Mouse (Mus musculus) stomach, postnatal 0 days (tissue): ENCODE measurements at regions not wholly inside any gene's neighbourhood (a gene's known extent, or its start where the extent isn't known, plus 50 kb on each side); places are given as distances from the start of the nearest gene placed in this dataset.

Source experiments
- ATAC-seq: fragments of 200-750 bp; cut with Nextera tagmentation; 2 replicates; pipeline ENCODE4 v1.8.0; 2017; ENCODE audit not compliant: low FRiP score, low TSS enrichment
- DNase-seq: peaks from one replicate; pipeline ENCODE4 v3.0.0-alpha.2; 2016; ENCODE audit warnings: low spot score
- H3K27ac ChIP-seq: fragments of 300-500 bp; sonication (generic); replicated peaks from 2 replicates; pipeline ENCODE4 v1.5.1; 2014; ENCODE audit warnings: mild to moderate bottlenecking, control low read depth
- H3K27me3 ChIP-seq: fragments of 300-500 bp; sonication (generic); 2 replicates; pipeline ENCODE4 v1.6.1; 2014; ENCODE audit warnings: low read length; ENCODE audit not compliant: control insufficient read depth, insufficient read depth
- H3K36me3 ChIP-seq: fragments of 300-500 bp; sonication (generic); 2 replicates; pipeline ENCODE4 v1.6.1; 2014; ENCODE audit warnings: low read length, mixed read lengths; ENCODE audit not compliant: control insufficient read depth, insufficient read depth
- H3K4me1 ChIP-seq: fragments of 300-500 bp; sonication (generic); replicated peaks from 2 replicates; pipeline ENCODE4 v1.6.1; 2014; ENCODE audit warnings: antibody characterized with exemption; ENCODE audit not compliant: control insufficient read depth, insufficient read depth
- H3K4me2 ChIP-seq: fragments of 300-500 bp; sonication (generic); replicated peaks from 2 replicates; pipeline ENCODE4 v1.6.1; 2014; ENCODE audit warnings: low read depth, mild to moderate bottlenecking, control low read depth, moderate library complexity
- H3K4me3 ChIP-seq: fragments of 300-500 bp; sonication (generic); 2 replicates; pipeline ENCODE4 v1.5.1; 2014; ENCODE audit warnings: low read depth, low read length, control low read depth
- H3K9ac ChIP-seq: fragments of 300-500 bp; sonication (generic); 2 replicates; pipeline ENCODE4 v1.6.1; 2014; ENCODE audit warnings: mild to moderate bottlenecking, low read length, control low read depth, mixed read lengths
- H3K9me3 ChIP-seq: fragments of 300-500 bp; sonication (generic); 2 replicates; pipeline ENCODE4 v1.6.1; 2016; ENCODE audit warnings: low read length; ENCODE audit not compliant: control insufficient read depth
- CTCF ChIP-seq: IDR thresholded peaks from 2 replicates; pipeline ENCODE4 v1.5.1; 2016; ENCODE audit warnings: antibody characterized with exemption, low read depth, mild to moderate bottlenecking, moderate library complexity
- EP300 ChIP-seq: optimal IDR thresholded peaks from 2 replicates; pipeline ENCODE3; 2016; ENCODE audit warnings: antibody characterized with exemption
- WGBS: fragments of 180-500 bp; shearing (Covaris S2); extraction: QIAGEN DNeasy Blood & Tissue Kit; methylation state at CpG from one replicate; pipeline ENCODE4 v1.1.7; 2014; 5-methylcytosine and 5-hydroxymethylcytosine counted together

DNA sequence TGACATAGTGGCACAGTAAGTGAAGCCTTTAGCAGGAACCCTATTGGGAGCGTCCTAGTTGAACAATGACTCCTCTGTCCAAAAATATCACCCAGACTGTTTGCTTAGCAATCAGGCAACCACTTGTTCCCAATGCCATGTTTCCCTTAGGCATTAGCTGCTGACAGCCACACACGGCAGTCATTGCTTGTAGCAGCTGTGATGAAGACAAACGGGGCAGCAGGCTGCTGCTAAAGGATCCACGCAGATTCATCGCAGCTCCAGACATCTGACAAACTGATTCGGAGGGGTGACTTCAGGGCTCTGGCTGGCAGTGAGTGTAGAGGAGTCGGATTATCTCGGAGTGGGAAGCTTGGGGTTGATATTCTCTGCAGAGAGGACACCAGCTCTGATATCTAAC lies 120.0 kb upstream of the Kcnj6 start:
- no peak for TF ChIP-seq EP300
- TF ChIP-seq CTCF = no peak
- H3K27me3 ChIP-seq = no peaks in the 10 kb centered on the region
- no peaks in the 10 kb centered on the region for H3K4me1 ChIP-seq
- H3K9ac ChIP-seq = no peak overlapping the region
- WGBS = 41% methylated on average over 8 of the region's 8 CpGs
- H3K27ac ChIP-seq = no peak overlapping the region
- no peak for ATAC-seq
- no peak for DNase-seq
- H3K4me2 ChIP-seq = no peak overlapping the region
- no peak overlapping the region for H3K4me3 ChIP-seq
- H3K9me3 ChIP-seq = no peaks in the 10 kb centered on the region
- H3K36me3 ChIP-seq = no peaks in the 10 kb centered on the region

DNA sequence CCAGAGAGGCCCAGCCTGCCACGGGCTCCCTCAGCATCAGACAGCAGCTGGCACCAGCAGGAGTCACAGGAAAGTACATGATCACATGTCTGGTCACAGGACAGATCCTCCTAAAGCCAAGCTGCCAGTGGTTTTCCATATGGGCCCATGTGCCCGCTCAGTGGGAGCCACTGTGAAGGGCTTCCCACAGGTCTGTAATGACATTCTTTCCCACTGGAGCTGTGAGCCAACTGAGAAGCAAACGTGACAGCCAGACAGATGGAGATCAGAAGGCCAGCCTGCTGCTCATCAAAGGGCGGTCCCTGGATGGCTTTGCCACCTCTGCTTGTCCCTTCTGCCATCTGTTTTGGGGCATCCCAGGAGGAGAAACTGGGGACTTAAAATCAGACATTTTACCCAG lies 121.8 kb upstream of the Kcnj6 start:
- ATAC-seq (no peak), DNase-seq (no peak)
- H3K27ac ChIP-seq = no peak overlapping the region
- no peaks in the 10 kb centered on the region for H3K27me3 ChIP-seq
- no peaks in the 10 kb centered on the region for H3K9me3 ChIP-seq
- H3K4me3 ChIP-seq = no peak overlapping the region
- TF ChIP-seq EP300 = no peak
- TF ChIP-seq CTCF = no peak
- no peaks in the 10 kb centered on the region for H3K4me1 ChIP-seq
- H3K36me3 ChIP-seq = no peaks in the 10 kb centered on the region
- H3K9ac ChIP-seq = no peak overlapping the region
- 57% methylated on average over 4 of the region's 4 CpGs for whole genome bisulfite sequencing
- H3K4me2 ChIP-seq = no peak overlapping the region

DNA sequence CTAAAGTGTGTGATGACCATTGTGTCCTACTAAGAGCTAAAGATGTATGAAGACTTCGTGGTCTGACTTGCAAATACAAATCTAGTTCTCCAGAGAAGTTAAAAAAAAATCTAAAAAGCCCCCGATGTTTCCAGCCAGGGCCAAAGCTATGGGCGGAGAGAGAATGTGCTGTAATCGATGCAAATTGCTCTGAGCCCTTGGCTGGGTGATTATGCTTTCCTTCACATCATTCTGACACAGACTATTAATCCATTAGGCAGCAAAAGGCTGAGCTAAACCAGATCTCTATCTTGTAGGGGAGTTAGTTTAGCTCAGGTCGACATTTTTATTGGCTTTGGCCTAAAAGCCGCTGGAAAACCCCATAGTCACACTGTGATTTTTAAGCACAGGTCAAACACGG lies 124.5 kb upstream of the Kcnj6 start:
- H3K27me3 ChIP-seq = no peaks in the 10 kb centered on the region
- 45% methylated on average over 7 of the region's 7 CpGs for WGBS
- no peak for DNase-seq
- no peaks in the 10 kb centered on the region for H3K36me3 ChIP-seq
- no peak for ATAC-seq
- no peaks in the 10 kb centered on the region for H3K4me1 ChIP-seq
- H3K27ac ChIP-seq = no peak overlapping the region
- no peak overlapping the region for H3K4me3 ChIP-seq
- no peak overlapping the region for H3K4me2 ChIP-seq
- TF ChIP-seq CTCF (no peak), EP300 (no peak)
- no peaks in the 10 kb centered on the region for H3K9me3 ChIP-seq
- no peak overlapping the region for H3K9ac ChIP-seq

DNA sequence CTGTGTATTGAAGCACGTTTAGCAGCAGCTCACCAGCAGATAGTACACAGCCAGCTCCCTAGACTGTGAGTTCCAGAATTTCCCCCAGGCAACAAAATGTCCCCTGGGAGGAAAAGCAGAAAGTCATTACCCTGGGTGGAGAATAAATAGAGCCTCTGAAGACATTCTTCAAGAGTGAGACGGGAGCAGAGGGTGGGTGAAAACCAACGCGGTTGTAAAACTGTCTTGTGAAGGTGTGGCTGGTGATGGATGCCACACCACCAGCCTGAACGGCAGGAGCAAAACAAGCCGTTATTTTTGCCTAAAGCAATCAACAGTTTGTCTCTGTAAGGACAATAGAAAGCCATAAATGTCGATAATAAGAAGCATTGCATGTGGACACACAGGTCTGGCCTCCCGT lies 129.7 kb upstream of the Kcnj15 start:
- ATAC-seq (no peak), DNase-seq (no peak)
- no peak for TF ChIP-seq EP300
- H3K9ac ChIP-seq = no peak overlapping the region
- H3K4me1 ChIP-seq = no peaks in the 10 kb centered on the region
- WGBS = 15% methylated on average over 8 of the region's 8 CpGs
- no peak overlapping the region for H3K4me3 ChIP-seq
- no peaks in the 10 kb centered on the region for H3K36me3 ChIP-seq
- no peaks in the 10 kb centered on the region for H3K9me3 ChIP-seq
- no peak overlapping the region for H3K27ac ChIP-seq
- H3K4me2 ChIP-seq = no peak overlapping the region
- H3K27me3 ChIP-seq = no peaks in the 10 kb centered on the region

- WGBS = 43% methylated on average over 5 of the region's 5 CpGs
- Histone ChIP-seq H3K4me2 (no peak overlapping the region), H3K4me3 (no peak overlapping the region), H3K27ac (no peak overlapping the region), H3K9me3 (no peaks in the 10 kb centered on the region), H3K36me3 (no peaks in the 10 kb centered on the region), H3K27me3 (no peaks in the 10 kb centered on the region), H3K4me1 (no peaks in the 10 kb centered on the region), H3K9ac (no peak overlapping the region)
- TF ChIP-seq EP300 = no peak
- TF ChIP-seq CTCF = no peak
- ATAC-seq (no peak), DNase-seq (no peak)
Observed at GRCm38 (mm10) chr16:95131815-95132214, 125.5 kb upstream of the Kcnj15 start.

- no peak for DNase-seq
- Histone ChIP-seq H3K4me1 (no peaks in the 10 kb centered on the region), H3K27ac (no peak overlapping the region), H3K27me3 (no peaks in the 10 kb centered on the region), H3K9me3 (no peaks in the 10 kb centered on the region), H3K9ac (no peak overlapping the region), H3K4me2 (no peak overlapping the region), H3K36me3 (no peaks in the 10 kb centered on the region), H3K4me3 (no peak overlapping the region)
- 45% methylated on average over 3 of the region's 3 CpGs for WGBS
- TF ChIP-seq EP300 = no peak
- TF ChIP-seq CTCF = no peak
- ATAC-seq = no peak
Observed at GRCm38 (mm10) chr16:95138809-95139208, 118.5 kb upstream of the Kcnj15 start.
